Mouse (Mus musculus) stomach, postnatal 0 days (tissue): Measurements from ENCODE around the gene Fem1a. TPM values are rescaled to one million over a fixed set of nuclear protein-coding genes. Genes with fewer than 3 reads are reported as not detected.
"Not testable (repeated sequence)": the region's sequence is repeated elsewhere in the genome, so short reads cannot be mapped to it uniquely, and the experiment has no call there.

Source experiments
- ATAC-seq: fragments of 200-750 bp; cut with Nextera tagmentation; 2 replicates; pipeline ENCODE4 v1.8.0; 2017; ENCODE audit not compliant: low FRiP score, low TSS enrichment
- DNase-seq: peaks from one replicate; pipeline ENCODE4 v3.0.0-alpha.2; 2016; ENCODE audit warnings: low spot score
- H3K27ac ChIP-seq: fragments of 300-500 bp; sonication (generic); replicated peaks from 2 replicates; pipeline ENCODE4 v1.5.1; 2014; ENCODE audit warnings: mild to moderate bottlenecking, control low read depth
- H3K27me3 ChIP-seq: fragments of 300-500 bp; sonication (generic); 2 replicates; pipeline ENCODE4 v1.6.1; 2014; ENCODE audit warnings: low read length; ENCODE audit not compliant: control insufficient read depth, insufficient read depth
- H3K36me3 ChIP-seq: fragments of 300-500 bp; sonication (generic); 2 replicates; pipeline ENCODE4 v1.6.1; 2014; ENCODE audit warnings: low read length, mixed read lengths; ENCODE audit not compliant: control insufficient read depth, insufficient read depth
- H3K4me1 ChIP-seq: fragments of 300-500 bp; sonication (generic); replicated peaks from 2 replicates; pipeline ENCODE4 v1.6.1; 2014; ENCODE audit warnings: antibody characterized with exemption; ENCODE audit not compliant: control insufficient read depth, insufficient read depth
- H3K4me2 ChIP-seq: fragments of 300-500 bp; sonication (generic); replicated peaks from 2 replicates; pipeline ENCODE4 v1.6.1; 2014; ENCODE audit warnings: low read depth, mild to moderate bottlenecking, control low read depth, moderate library complexity
- H3K4me3 ChIP-seq: fragments of 300-500 bp; sonication (generic); 2 replicates; pipeline ENCODE4 v1.5.1; 2014; ENCODE audit warnings: low read depth, low read length, control low read depth
- H3K9ac ChIP-seq: fragments of 300-500 bp; sonication (generic); 2 replicates; pipeline ENCODE4 v1.6.1; 2014; ENCODE audit warnings: mild to moderate bottlenecking, low read length, control low read depth, mixed read lengths
- H3K9me3 ChIP-seq: fragments of 300-500 bp; sonication (generic); 2 replicates; pipeline ENCODE4 v1.6.1; 2016; ENCODE audit warnings: low read length; ENCODE audit not compliant: control insufficient read depth
- CTCF ChIP-seq: IDR thresholded peaks from 2 replicates; pipeline ENCODE4 v1.5.1; 2016; ENCODE audit warnings: antibody characterized with exemption, low read depth, mild to moderate bottlenecking, moderate library complexity
- EP300 ChIP-seq: optimal IDR thresholded peaks from 2 replicates; pipeline ENCODE3; 2016; ENCODE audit warnings: antibody characterized with exemption
- WGBS: fragments of 180-500 bp; shearing (Covaris S2); extraction: QIAGEN DNeasy Blood & Tissue Kit; methylation state at CpG from one replicate; pipeline ENCODE4 v1.1.7; 2014; 5-methylcytosine and 5-hydroxymethylcytosine counted together
- polyA plus RNA-seq: library from polyadenylated mRNA; unstranded; fragments of >200 nt; fragmentation: Nextera tagmentation; extraction: Ambion mirVana; gene quantifications from 2 replicates; pipeline ENCODE4 v1.2.1, GENCODE M21; 2015

Gene Fem1a
- polyA plus RNA-seq, 1 experiment from 2014 or later, result 9.6 TPM

- Histone ChIP-seq H3K36me3 (no peaks in the 10 kb centered on the region), H3K4me1 (no peaks in the 10 kb centered on the region), H3K27me3 (no peaks in the 10 kb centered on the region), H3K4me3 (no peak overlapping the region), H3K9me3 (no peaks in the 10 kb centered on the region), H3K27ac (no peak overlapping the region), H3K4me2 (no peak overlapping the region), H3K9ac (no peak overlapping the region)
- DNase-seq (peak; percentile 75), ATAC-seq (no peak)
- TF ChIP-seq CTCF, result peak; percentile 80
- TF ChIP-seq EP300, result no peak
- 22% methylated on average over 6 of the region's 6 CpGs for WGBS
Measured at GRCm38 (mm10) chr17:56251136-56251829, 5.3 kb upstream of the Fem1a start.

- Histone ChIP-seq H3K9me3 (no peaks in the 10 kb centered on the region), H3K9ac (no peak overlapping the region), H3K36me3 (peaks cover 6% of the 10 kb centered on the region), H3K4me2 (no peak overlapping the region), H3K27me3 (no peaks in the 10 kb centered on the region), H3K4me1 (peaks cover 3% of the 10 kb centered on the region; the same call in 1 of the 2 replicates), H3K4me3 (no peak overlapping the region), H3K27ac (no peak overlapping the region)
- 87% methylated on average over 4 of the region's 4 CpGs for WGBS
- ATAC-seq (no peak), DNase-seq (no peak)
- TF ChIP-seq CTCF (no peak), EP300 (no peak)
Measured at GRCm38 (mm10) chr17:56254695-56255094, 1.9 kb upstream of the Fem1a start.

- Histone ChIP-seq H3K9me3 (no peaks in the 10 kb centered on the region), H3K27me3 (no peaks in the 10 kb centered on the region), H3K4me1 (peaks cover 3% of the 10 kb centered on the region; the same call in 1 of the 2 replicates), H3K9ac (no peak overlapping the region), H3K36me3 (peaks cover 10% of the 10 kb centered on the region), H3K4me3 (peak overlapping the region; percentile 61), H3K4me2 (peak overlapping the region; percentile 33; the same call in 1 of the 2 replicates), H3K27ac (no peak overlapping the region; the same call in 1 of the 2 replicates)
- 14% methylated on average over 9 of the region's 9 CpGs for WGBS
- DNase-seq, result no peak
- no peak for ATAC-seq
- no peak for TF ChIP-seq CTCF
- peak; percentile 19 for TF ChIP-seq EP300
Measured at GRCm38 (mm10) chr17:56255429-56255828, 1.2 kb upstream of the Fem1a start.

- Histone ChIP-seq H3K4me3 (peak overlapping the region; percentile 61), H3K4me2 (peak overlapping the region; percentile 71), H3K27ac (peak overlapping the region; percentile 95), H3K27me3 (no peaks in the 10 kb centered on the region), H3K9ac (peak overlapping the region; percentile 43; the same call in 1 of the 2 replicates), H3K4me1 (peaks cover 3% of the 10 kb centered on the region; the same call in 1 of the 2 replicates), H3K9me3 (no peaks in the 10 kb centered on the region), H3K36me3 (peaks cover 10% of the 10 kb centered on the region)
- peak; percentile 99 for DNase-seq
- TF ChIP-seq EP300, result no peak
- peak; percentile 95 for TF ChIP-seq CTCF
- WGBS, result under 1% methylated on average over 32 of the region's 32 CpGs
- peak; percentile 90 for ATAC-seq
Measured at GRCm38 (mm10) chr17:56255863-56256238, 759 bp upstream of the Fem1a start.

GRCm38 (mm10) chr17:56257181-56257894 lies 728 bp downstream of the Fem1a start:
- Histone ChIP-seq H3K27me3 (no peaks in the 10 kb centered on the region), H3K36me3 (peaks cover 10% of the 10 kb centered on the region), H3K9ac (peak overlapping the region; percentile 68), H3K27ac (peak overlapping the region; percentile 78), H3K9me3 (no peaks in the 10 kb centered on the region), H3K4me2 (peak overlapping the region; percentile 85), H3K4me3 (peak overlapping the region; percentile 61), H3K4me1 (peaks cover 3% of the 10 kb centered on the region; the same call in 1 of the 2 replicates)
- WGBS, result 10% methylated on average over 40 of the region's 58 CpGs
- ATAC-seq, result peak; percentile 34
- DNase-seq, result peak; percentile 59
- TF ChIP-seq CTCF, result no peak
- TF ChIP-seq EP300, result no peak

- WGBS, result 95% methylated on average over 19 of the region's 19 CpGs
- not testable (repeated sequence) for H3K9me3 ChIP-seq, H3K4me2 ChIP-seq, H3K4me1 ChIP-seq, DNase-seq, H3K27ac ChIP-seq, ATAC-seq, H3K9ac ChIP-seq, H3K27me3 ChIP-seq, H3K4me3 ChIP-seq
- peaks cover 10% of the 10 kb centered on the region for H3K36me3 ChIP-seq
Measured at GRCm38 (mm10) chr17:56258269-56258668, 1.7 kb downstream of the Fem1a start.

GRCm38 (mm10) chr17:56258812-56259211 lies 2.2 kb downstream of the Fem1a start:
- not testable (repeated sequence) for H3K4me2 ChIP-seq, DNase-seq, H3K27ac ChIP-seq, H3K4me1 ChIP-seq, H3K27me3 ChIP-seq, ATAC-seq, H3K4me3 ChIP-seq, H3K9ac ChIP-seq, H3K9me3 ChIP-seq
- peaks cover 10% of the 10 kb centered on the region for H3K36me3 ChIP-seq
- WGBS, result 51% methylated on average over 2 of the region's 2 CpGs
